Mouse (Mus musculus): ENCODE measurements around the gene Cdk14. TPM values are rescaled to one million over a fixed set of nuclear protein-coding genes. Genes with fewer than 3 reads are reported as not detected.
A peak's percentile ranks its signal among the peaks of the same experiment; 100 is the strongest.

The Cdk14 gene
- polyA plus RNA-seq, 1 experiment from 2014 or later: 42.2 TPM

DNA sequence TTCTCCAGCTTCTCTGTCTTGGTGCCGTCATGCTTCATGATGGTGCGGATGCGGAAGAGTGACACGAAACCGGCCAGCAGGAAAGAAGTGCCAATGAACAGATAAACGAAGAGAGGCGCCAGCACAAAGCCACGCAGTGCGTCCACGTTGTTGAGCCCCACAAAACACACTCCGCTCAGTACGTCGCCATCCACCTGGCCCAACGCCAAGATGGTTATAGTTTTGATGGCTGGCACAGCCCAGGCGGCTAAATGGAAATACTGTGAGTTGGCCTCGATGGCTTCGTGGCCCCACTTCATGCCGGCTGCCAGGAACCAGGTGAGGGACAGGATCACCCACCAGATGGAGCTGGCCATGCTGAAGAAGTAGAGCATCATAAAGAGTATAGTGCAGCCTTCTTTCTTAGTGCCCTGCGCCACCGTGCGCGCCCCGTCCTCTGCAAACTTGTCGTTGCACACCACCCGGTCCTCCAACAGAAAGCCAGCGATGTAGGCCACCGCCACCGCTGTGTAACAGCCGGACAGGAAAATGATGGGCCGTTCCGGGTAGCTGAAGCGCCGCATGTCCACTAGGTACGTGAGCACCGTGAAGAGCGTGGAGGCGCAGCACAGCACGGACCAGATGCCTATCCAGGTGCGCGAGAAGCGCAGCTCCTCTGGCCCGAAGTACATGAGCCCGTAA is 664.0 kb downstream of the Cdk14 start:
- peaks cover 32% of the 10 kb centered on the region for H3K4me1 ChIP-seq
- ATAC-seq (ENCODE audit: low FRiP score): peak; percentile 18; the same call in 1 of the 2 replicates
- WGBS: 4% methylated on average over 43 of the region's 43 CpGs
- peak overlapping the region; percentile 99 for H3K4me2 ChIP-seq
- H3K9me3 ChIP-seq (replicated peaks): no peaks in the 10 kb centered on the region
- peak overlapping the region; percentile 73 for H3K9ac ChIP-seq (replicated peaks)
- peak overlapping the region; percentile 51 for H3K27ac ChIP-seq (replicated peaks)
- no peaks in the 10 kb centered on the region for H3K36me3 ChIP-seq
- H3K4me3 ChIP-seq (replicated peaks): peak overlapping the region; percentile 84
- peaks cover 10% of the 10 kb centered on the region for H3K27me3 ChIP-seq (replicated peaks)

DNA sequence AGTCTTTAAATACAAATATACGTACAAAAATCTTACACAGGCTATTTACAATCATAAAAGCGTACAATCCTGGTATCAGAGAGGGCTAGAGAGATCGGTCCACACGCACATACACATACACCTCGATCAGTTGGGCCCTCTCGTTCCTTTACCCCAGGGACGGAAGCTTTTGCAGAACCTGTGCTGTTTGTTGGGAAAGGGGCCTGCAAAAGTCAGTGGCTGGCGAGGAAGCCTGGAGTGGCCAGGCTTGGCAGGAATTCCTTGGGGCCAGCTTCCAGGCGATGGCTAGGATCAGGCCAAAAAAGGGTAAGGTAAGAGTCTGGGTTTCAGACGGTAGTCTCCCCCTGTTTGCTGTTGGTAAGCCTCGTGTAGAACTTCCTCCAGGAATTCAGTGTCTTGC is 664.8 kb downstream of the Cdk14 start:
- 35% methylated on average over 11 of the region's 11 CpGs for WGBS
- no peak for ATAC-seq (ENCODE audit: low FRiP score)
- no peak overlapping the region for H3K27ac ChIP-seq (replicated peaks)

DNA sequence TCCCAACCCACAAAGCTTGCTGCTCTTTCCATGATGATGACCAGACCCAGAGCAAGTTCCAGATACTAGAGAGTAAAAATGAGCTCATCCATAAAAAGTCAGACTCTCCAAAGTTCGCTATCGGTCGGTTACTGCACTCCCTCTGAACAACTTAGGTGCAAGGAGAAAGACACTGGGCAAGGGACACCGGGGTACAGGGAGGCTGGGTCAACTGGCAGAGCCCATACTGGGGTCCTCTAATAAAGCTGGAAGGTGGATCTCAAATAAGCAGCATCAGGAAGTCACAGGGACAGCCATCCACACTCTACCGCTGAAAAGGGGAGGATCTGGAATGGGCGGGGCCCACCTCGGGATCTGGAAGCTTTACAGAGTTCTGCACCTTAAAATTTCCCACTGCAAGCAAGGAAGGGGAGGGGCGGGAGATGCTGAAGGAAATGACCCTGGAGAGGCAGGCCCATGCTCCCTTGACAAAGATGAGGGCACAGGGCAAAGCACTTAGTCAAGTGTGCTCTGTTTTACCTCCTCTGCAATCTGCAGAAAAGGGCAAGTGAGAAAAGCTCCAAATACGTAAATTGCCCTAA is 665.3 kb downstream of the Cdk14 start:
- Histone ChIP-seq H3K9ac (replicated peaks) (peak overlapping the region; percentile 15; the same call in 1 of the 2 replicates), H3K27ac (replicated peaks) (no peak overlapping the region), H3K9me3 (replicated peaks) (no peaks in the 10 kb centered on the region), H3K4me3 (replicated peaks) (peak overlapping the region; percentile 84), H3K4me2 (peak overlapping the region; percentile 99), H3K36me3 (no peaks in the 10 kb centered on the region), H3K27me3 (replicated peaks) (peaks cover 4% of the 10 kb centered on the region), H3K4me1 (peaks cover 32% of the 10 kb centered on the region)
- 27% methylated on average over 9 of the region's 9 CpGs for WGBS
- no peak for ATAC-seq (ENCODE audit: low FRiP score)

More for the DNA sequence above, 664.8 kb downstream of the Cdk14 start:
- Histone ChIP-seq H3K27me3 (replicated peaks) (peaks cover 8% of the 10 kb centered on the region), H3K4me1 (peaks cover 32% of the 10 kb centered on the region), H3K36me3 (no peaks in the 10 kb centered on the region), H3K9me3 (replicated peaks) (no peaks in the 10 kb centered on the region), H3K9ac (replicated peaks) (0 out of 2 replicates have a peak overlapping the region, but pooled peaks have one; percentile 73), H3K4me3 (replicated peaks) (peak overlapping the region; percentile 84), H3K4me2 (peak overlapping the region; percentile 99)

Small RNAs within 50 kb of the gene (microRNA-seq; reads per million reads assigned to microRNA genes)
- gene Gm25037: not detected
- gene Gm44483: not detected

Other genes starting within 250 kb of the Cdk14 start
- not detected in 2 replicates for gene 1700015F17Rik, start 58.8 kb upstream of the Cdk14 start, polyA plus RNA-seq (2015; fragmentation: Nextera tagmentation; extraction: Ambion mirVana)
- 15.8 and 16.6 TPM in 2 replicates for gene Cldn12, start 94.6 kb upstream of the Cdk14 start, polyA plus RNA-seq (2015; fragmentation: Nextera tagmentation; extraction: Ambion mirVana)
- 12.8 and 17.9 TPM in 2 replicates for gene Gtpbp10, start 139.2 kb upstream of the Cdk14 start, polyA plus RNA-seq (2015; fragmentation: Nextera tagmentation; extraction: Ambion mirVana)
- 11.4 and 15.0 TPM in 2 replicates for gene Gm8773, start 153.5 kb upstream of the Cdk14 start, polyA plus RNA-seq (2015; fragmentation: Nextera tagmentation; extraction: Ambion mirVana)
- gene Cfap69, start 243.9 kb upstream of the Cdk14 start, polyA plus RNA-seq (2015; fragmentation: Nextera tagmentation; extraction: Ambion mirVana): 8.3 and 8.6 TPM in 2 replicates

Data from neural tube, embryonic 15.5 days (tissue).